Mouse (Mus musculus): ENCODE results near the gene Btbd9. TPM values are rescaled to one million over a fixed set of nuclear protein-coding genes. Genes with fewer than 3 reads are reported as not detected.

The Btbd9 gene
- polyA plus RNA-seq, 1 experiment, result 21.0 TPM

DNA sequence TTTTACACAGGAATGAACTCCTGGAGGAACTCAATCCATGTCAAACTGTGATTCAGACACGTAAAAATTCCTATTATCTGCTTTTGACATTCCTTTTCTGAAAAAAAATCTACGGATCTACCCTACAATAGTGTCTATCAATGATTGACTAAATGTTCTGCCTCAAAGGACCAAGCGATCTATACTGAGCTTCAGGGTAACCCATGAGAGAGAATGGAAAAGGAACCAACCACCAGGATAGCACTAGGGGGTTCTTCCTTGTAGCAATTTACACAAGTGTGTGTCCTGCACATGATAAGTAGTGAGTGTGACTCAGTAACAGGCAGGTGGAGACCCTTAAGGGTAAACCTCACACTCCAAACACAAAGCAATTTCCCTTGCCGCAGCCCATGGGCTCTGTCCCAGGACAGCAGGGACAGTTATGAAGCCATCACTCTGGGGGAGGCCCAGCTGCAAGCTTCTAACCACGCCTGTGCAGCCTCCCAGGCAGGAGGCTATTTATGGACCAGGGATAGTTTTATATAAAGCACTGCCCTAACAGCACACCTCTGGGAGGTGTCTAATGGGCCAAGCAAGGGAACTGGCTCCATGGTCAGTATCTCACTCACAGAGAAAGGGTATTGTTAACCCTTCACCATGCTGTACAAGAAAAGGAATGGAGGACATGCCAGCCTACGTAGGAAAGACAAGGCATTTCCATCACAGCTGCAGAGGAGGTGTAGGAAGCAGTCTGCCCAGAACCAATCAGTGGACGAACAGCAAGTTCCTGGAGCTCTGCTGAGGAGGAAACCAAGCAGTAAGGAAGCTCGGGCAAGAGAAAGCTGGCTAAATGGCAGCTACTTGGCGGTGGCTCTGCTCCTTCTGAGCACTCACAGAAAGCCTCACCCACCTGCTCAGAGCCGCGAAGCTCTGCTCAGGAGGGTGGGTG lies 306.9 kb downstream of the Btbd9 start:
- Histone ChIP-seq H3K4me3 (replicated peaks; ENCODE audit: control insufficient read depth, low read depth, low read length) (no peak overlapping the region), H3K4me1 (ENCODE audit: control insufficient read depth, insufficient read depth, low read length) (no peaks in the 10 kb centered on the region), H3K27ac (ENCODE audit: control insufficient read depth, insufficient read depth, low read depth, low read length, poor library complexity) (no peak overlapping the region)
- 67% methylated on average over 11 of the region's 11 CpGs for WGBS
- no peak for TF ChIP-seq CTCF (IDR thresholded peaks at IDR 0.05; ENCODE audit: control insufficient read depth, insufficient read depth, low read length)

DNA sequence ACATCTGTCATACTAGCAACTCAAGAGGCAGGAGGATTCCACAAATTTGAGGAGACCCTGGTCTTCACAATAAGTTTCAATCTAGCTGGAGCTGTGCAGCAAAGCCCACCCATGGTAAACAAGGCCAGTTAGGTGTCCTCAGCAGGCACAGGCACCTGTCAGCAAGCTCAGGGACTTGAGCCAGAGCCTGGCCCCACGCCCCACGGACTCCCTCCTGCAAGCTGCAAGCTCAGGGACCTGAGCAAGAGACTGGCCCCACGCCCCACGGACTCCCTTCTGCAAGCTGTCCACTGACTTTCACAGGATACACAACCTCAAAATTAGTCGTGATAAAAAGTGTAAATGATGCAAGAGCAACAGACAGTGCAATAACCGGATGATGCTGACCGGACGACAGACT lies 307.8 kb downstream of the Btbd9 start:
- TF ChIP-seq CTCF (IDR thresholded peaks at IDR 0.05; ENCODE audit: control insufficient read depth, insufficient read depth, low read length), result no peak
- TF ChIP-seq POLR2A (IDR thresholded peaks at IDR 0.05; ENCODE audit: borderline replicate concordance, control insufficient read depth, low read depth, low read length), result no peak
- Histone ChIP-seq H3K27ac (ENCODE audit: control insufficient read depth, insufficient read depth, low read depth, low read length, poor library complexity) (no peak overlapping the region), H3K4me1 (ENCODE audit: control insufficient read depth, insufficient read depth, low read length) (no peaks in the 10 kb centered on the region), H3K4me3 (replicated peaks; ENCODE audit: control insufficient read depth, low read depth, low read length) (no peak overlapping the region)
- WGBS, result 82% methylated on average over 8 of the region's 8 CpGs

DNA sequence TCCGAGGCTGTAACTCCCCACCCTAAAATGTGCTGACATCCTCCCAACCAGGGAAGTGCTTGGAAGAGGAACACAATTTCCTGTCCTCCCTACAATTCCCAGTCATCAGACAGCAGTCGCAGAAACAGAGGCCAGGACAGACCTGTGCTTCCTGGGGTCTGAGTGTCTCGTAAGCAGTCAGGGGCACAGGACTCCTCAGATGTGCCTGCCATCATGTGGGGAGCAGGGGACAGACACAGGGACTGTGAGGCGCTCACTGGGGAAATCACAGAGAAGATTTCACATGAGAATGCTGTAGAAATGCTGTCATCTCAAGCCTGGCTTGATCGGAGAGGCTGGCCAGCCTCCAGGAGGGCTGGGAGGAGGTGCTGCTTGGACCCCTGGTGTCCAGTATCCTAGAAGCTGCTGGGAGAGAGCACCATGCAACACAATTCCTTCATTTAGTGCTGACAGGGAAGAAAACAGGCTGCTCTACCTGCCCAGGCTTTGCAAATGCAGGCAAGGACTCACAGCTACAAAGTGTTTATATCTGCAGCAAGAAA lies 308.8 kb downstream of the Btbd9 start:
- H3K4me1 ChIP-seq (ENCODE audit: control insufficient read depth, insufficient read depth, low read length), result no peaks in the 10 kb centered on the region
- TF ChIP-seq POLR2A (IDR thresholded peaks at IDR 0.05; ENCODE audit: borderline replicate concordance, control insufficient read depth, low read depth, low read length), result no peak
- no peak for TF ChIP-seq CTCF (IDR thresholded peaks at IDR 0.05; ENCODE audit: control insufficient read depth, insufficient read depth, low read length)
- H3K27ac ChIP-seq (ENCODE audit: control insufficient read depth, insufficient read depth, low read depth, low read length, poor library complexity), result no peak overlapping the region
- 85% methylated on average over 5 of the region's 5 CpGs for WGBS
- no peak overlapping the region for H3K4me3 ChIP-seq (replicated peaks; ENCODE audit: control insufficient read depth, low read depth, low read length)

GRCm38 (mm10) chr17:30263535-30263934 lies 312.8 kb downstream of the Btbd9 start:
- Histone ChIP-seq H3K4me3 (replicated peaks; ENCODE audit: control insufficient read depth, low read depth, low read length) (no peak overlapping the region), H3K4me1 (ENCODE audit: control insufficient read depth, insufficient read depth, low read length) (no peaks in the 10 kb centered on the region; the same call in 1 of the 2 replicates), H3K27ac (ENCODE audit: control insufficient read depth, insufficient read depth, low read depth, low read length, poor library complexity) (no peak overlapping the region)
- TF ChIP-seq CTCF (IDR thresholded peaks at IDR 0.05; ENCODE audit: control insufficient read depth, insufficient read depth, low read length) (no peak), POLR2A (IDR thresholded peaks at IDR 0.05; ENCODE audit: borderline replicate concordance, control insufficient read depth, low read depth, low read length) (no peak)
- WGBS, result 62% methylated on average over 2 of the region's 2 CpGs

DNA sequence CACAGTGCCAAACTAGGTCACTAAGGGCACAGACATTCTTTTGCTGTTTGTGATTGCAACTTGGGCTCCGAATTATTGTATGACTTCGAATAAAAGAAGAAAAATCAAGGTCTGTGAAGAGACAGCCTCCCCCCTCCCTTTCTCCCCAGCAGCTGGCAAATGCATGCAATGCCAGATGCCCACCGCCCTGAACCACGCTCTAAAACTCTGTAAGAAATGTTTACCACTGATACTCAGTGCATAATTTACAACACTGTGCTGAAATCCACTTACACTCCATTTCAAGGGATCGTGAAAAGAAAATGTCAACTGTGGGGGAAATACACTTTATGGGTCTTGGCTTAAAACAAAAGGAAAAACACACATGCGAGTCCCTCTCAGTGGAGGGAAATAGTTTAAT lies 313.3 kb downstream of the Btbd9 start:
- Histone ChIP-seq H3K27ac (ENCODE audit: control insufficient read depth, insufficient read depth, low read depth, low read length, poor library complexity) (no peak overlapping the region), H3K4me1 (ENCODE audit: control insufficient read depth, insufficient read depth, low read length) (no peaks in the 10 kb centered on the region; the same call in 1 of the 2 replicates), H3K4me3 (replicated peaks; ENCODE audit: control insufficient read depth, low read depth, low read length) (no peak overlapping the region)
- 85% methylated on average over 6 of the region's 6 CpGs for WGBS
- TF ChIP-seq CTCF (IDR thresholded peaks at IDR 0.05; ENCODE audit: control insufficient read depth, insufficient read depth, low read length) (no peak), POLR2A (IDR thresholded peaks at IDR 0.05; ENCODE audit: borderline replicate concordance, control insufficient read depth, low read depth, low read length) (no peak)

GRCm38 (mm10) chr17:30262440-30262839 lies 313.8 kb downstream of the Btbd9 start:
- H3K4me3 ChIP-seq (replicated peaks; ENCODE audit: control insufficient read depth, low read depth, low read length), result no peak overlapping the region
- 87% methylated on average over 4 of the region's 4 CpGs for WGBS
- H3K27ac ChIP-seq (ENCODE audit: control insufficient read depth, insufficient read depth, low read depth, low read length, poor library complexity), result no peak overlapping the region
- TF ChIP-seq CTCF (IDR thresholded peaks at IDR 0.05; ENCODE audit: control insufficient read depth, insufficient read depth, low read length) (no peak), POLR2A (IDR thresholded peaks at IDR 0.05; ENCODE audit: borderline replicate concordance, control insufficient read depth, low read depth, low read length) (no peak)
- H3K4me1 ChIP-seq (ENCODE audit: control insufficient read depth, insufficient read depth, low read length), result no peaks in the 10 kb centered on the region; the same call in 1 of the 2 replicates

DNA sequence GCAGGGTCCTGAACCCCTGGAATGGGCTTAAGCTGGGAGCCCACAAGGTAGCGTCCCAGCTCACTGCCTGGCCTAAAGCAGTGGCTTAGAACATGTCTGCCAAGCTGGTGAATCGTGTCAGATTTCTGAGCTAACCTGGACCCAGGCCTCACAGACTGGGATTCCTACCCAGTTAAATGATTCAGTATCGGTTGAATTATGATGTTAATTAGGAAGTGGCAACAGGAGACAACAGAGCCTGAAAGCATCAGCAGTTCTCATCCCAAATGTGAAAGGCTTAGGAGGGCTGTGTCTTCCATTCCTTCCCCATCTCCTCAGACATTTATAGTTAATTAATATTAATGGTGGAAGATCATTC lies 314.3 kb downstream of the Btbd9 start:
- H3K4me1 ChIP-seq (ENCODE audit: control insufficient read depth, insufficient read depth, low read length), result no peaks in the 10 kb centered on the region; the same call in 1 of the 2 replicates
- WGBS, result 75% methylated on average over 3 of the region's 3 CpGs
- H3K4me3 ChIP-seq (replicated peaks; ENCODE audit: control insufficient read depth, low read depth, low read length), result no peak overlapping the region
- no peak overlapping the region for H3K27ac ChIP-seq (ENCODE audit: control insufficient read depth, insufficient read depth, low read depth, low read length, poor library complexity)
- TF ChIP-seq CTCF (IDR thresholded peaks at IDR 0.05; ENCODE audit: control insufficient read depth, insufficient read depth, low read length), result no peak
- no peak for TF ChIP-seq POLR2A (IDR thresholded peaks at IDR 0.05; ENCODE audit: borderline replicate concordance, control insufficient read depth, low read depth, low read length)

- Histone ChIP-seq H3K4me1 (ENCODE audit: control insufficient read depth, insufficient read depth, low read length) (no peaks in the 10 kb centered on the region; the same call in 1 of the 2 replicates), H3K27ac (ENCODE audit: control insufficient read depth, insufficient read depth, low read depth, low read length, poor library complexity) (no peak overlapping the region), H3K4me3 (replicated peaks; ENCODE audit: control insufficient read depth, low read depth, low read length) (no peak overlapping the region)
- 47% methylated on average over 10 of the region's 10 CpGs for WGBS
- no peak for TF ChIP-seq CTCF (IDR thresholded peaks at IDR 0.05; ENCODE audit: control insufficient read depth, insufficient read depth, low read length)
- TF ChIP-seq POLR2A (IDR thresholded peaks at IDR 0.05; ENCODE audit: borderline replicate concordance, control insufficient read depth, low read depth, low read length), result no peak
Measured at GRCm38 (mm10) chr17:30261307-30261982, 314.8 kb downstream of the Btbd9 start.
